Mouse (Mus musculus) cerebellum, adult 2 months (tissue): Measurements from ENCODE around the gene Arid1b.

Experiments
- CTCF ChIP-seq: fragments of 200-500 bp; IDR thresholded peaks from 2 replicates; pipeline ENCODE4 v1.5.1; 2011; ENCODE audit warnings: low read depth, mild to moderate bottlenecking, control low read depth, low read length, moderate library complexity, borderline replicate concordance; ENCODE audit not compliant: insufficient read depth
- POLR2A ChIP-seq: fragments of 200-500 bp; IDR thresholded peaks from 2 replicates; pipeline ENCODE4 v1.6.1; 2011; ENCODE audit warnings: low read length, control low read depth, borderline replicate concordance; ENCODE audit not compliant: insufficient read depth

GRCm38 (mm10) chr17:5215352-5215751 lies 221.2 kb downstream of the Arid1b start:
- TF ChIP-seq CTCF: no peak
- no peak for TF ChIP-seq POLR2A
